Mouse (Mus musculus) CD4-positive, CD25-positive, alpha-beta regulatory T cell (primary cell): ENCODE measurements around the gene Neurl1b. TPM values are rescaled to one million over a fixed set of nuclear protein-coding genes. Genes with fewer than 3 reads are reported as not detected.

Experiments
- polyA plus RNA-seq: library from polyadenylated mRNA; unstranded; fragments of 100-300 nt; shearing (Covaris generic); gene quantifications from one replicate; pipeline ENCODE4 v1.2.1, GENCODE M21; 2017

The Neurl1b gene
- 0.04 TPM for polyA plus RNA-seq

GRCm38 (mm10) chr17:26414523-26415354 lies at the start of gene Neurl1b:
TSS of gene Neurl1b (plus strand) at chr17:26414829.

Other genes with a start within 250 kb of the Neurl1b start
- 0.25 TPM for gene Pdia2, start 215.7 kb upstream of the Neurl1b start, polyA plus RNA-seq
- gene Rgs11, start 211.9 kb upstream of the Neurl1b start, polyA plus RNA-seq: 13.5 TPM
- 0.51 TPM for gene Arhgdig, start 207.0 kb upstream of the Neurl1b start, polyA plus RNA-seq
- 19.5 TPM for gene Fam234a, start 170.6 kb upstream of the Neurl1b start, polyA plus RNA-seq
- 102 TPM for gene Luc7l, start 161.9 kb upstream of the Neurl1b start, polyA plus RNA-seq
- gene Ergic1, start 146.7 kb downstream of the Neurl1b start, polyA plus RNA-seq: 111 TPM
- 157 TPM for gene Dusp1, start 147.3 kb downstream of the Neurl1b start, polyA plus RNA-seq
- 315 TPM for gene Atp6v0e, start 248.4 kb downstream of the Neurl1b start, polyA plus RNA-seq